Mouse (Mus musculus) E14TG2a.4 (cell line): Measurements from ENCODE around the gene Carm1.
"Not testable (repeated sequence)": the region's sequence is repeated elsewhere in the genome, so short reads cannot be mapped to it uniquely, and the experiment has no call there.

Source experiments
- CTCF ChIP-seq: conservative IDR thresholded peaks from 2 replicates; pipeline ENCODE4 v1.5.1; 2014; ENCODE audit warnings: low read length
- NANOG ChIP-seq: IDR thresholded peaks from 2 replicates; pipeline ENCODE4 v1.6.1; 2014; ENCODE audit warnings: borderline replicate concordance, low read length, mixed read lengths
- POU5F1 ChIP-seq: IDR thresholded peaks from 2 replicates; pipeline ENCODE4 v1.6.1; 2014; ENCODE audit warnings: low read length, borderline replicate concordance

- not testable (repeated sequence) for TF ChIP-seq CTCF, NANOG, POU5F1
Observed at GRCm38 (mm10) chr9:21542001-21542400, 4.7 kb upstream of the Carm1 start.
